Mouse (Mus musculus): ENCODE data around the gene Hltf. TPM values are rescaled to one million over a fixed set of nuclear protein-coding genes. Genes with fewer than 3 reads are reported as not detected.
A peak's percentile ranks its signal among the peaks of the same experiment; 100 is the strongest.

The Hltf gene
- polyA plus RNA-seq, 1 experiment from 2014 or later = 25.6 TPM

DNA sequence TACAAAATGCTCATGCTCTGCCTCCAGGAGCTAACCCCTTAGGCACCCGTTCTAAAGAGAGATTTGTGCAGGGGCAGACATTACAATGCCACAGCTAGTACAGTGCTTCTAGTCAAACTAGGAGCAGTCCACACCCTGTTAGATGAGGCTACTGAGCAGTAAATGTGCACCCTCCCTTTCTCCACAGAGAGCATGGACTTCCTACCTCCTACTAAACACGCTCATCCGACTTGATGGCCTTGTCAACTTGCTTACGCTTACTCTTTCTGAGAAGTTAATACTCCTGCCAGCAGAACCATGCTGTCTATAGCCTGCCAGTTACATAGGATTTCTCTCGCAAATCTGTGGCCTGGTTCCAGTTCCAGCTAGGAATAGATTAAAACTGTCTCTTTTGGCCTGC, 68.0 kb downstream of the Hltf start:
- H3K9me3 ChIP-seq (ENCODE audit: low read depth, low read length) = no peaks in the 10 kb centered on the region
- DNase-seq = peak; percentile 75
- 65% methylated on average over 5 of the region's 5 CpGs for WGBS
- no peaks in the 10 kb centered on the region for H3K27me3 ChIP-seq (ENCODE audit: insufficient read depth, low read length)
- no peak overlapping the region for H3K4me2 ChIP-seq
- H3K4me1 ChIP-seq (ENCODE audit: insufficient read depth) = peaks cover 4% of the 10 kb centered on the region; the same call in 1 of the 2 replicates
- peaks cover 62% of the 10 kb centered on the region for H3K36me3 ChIP-seq (ENCODE audit: insufficient read depth)
- H3K9ac ChIP-seq = no peak overlapping the region
- no peak overlapping the region for H3K4me3 ChIP-seq (ENCODE audit: low read depth, low read length)
- ATAC-seq (ENCODE audit: insufficient read depth) = peak; percentile 48; the same call in 1 of the 2 replicates
- no peak for TF ChIP-seq CTCF (IDR thresholded peaks at IDR 0.05; ENCODE audit: low read depth)
- no peak overlapping the region for H3K27ac ChIP-seq (ENCODE audit: low read depth)

- H3K9me3 ChIP-seq (ENCODE audit: low read depth, low read length) = no peaks in the 10 kb centered on the region
- H3K4me3 ChIP-seq (ENCODE audit: low read depth, low read length) = no peak overlapping the region
- peaks cover 9% of the 10 kb centered on the region; the same call in 1 of the 2 replicates for H3K4me1 ChIP-seq (ENCODE audit: insufficient read depth)
- DNase-seq (peak; percentile 43), ATAC-seq (ENCODE audit: insufficient read depth) (no peak)
- H3K4me2 ChIP-seq = no peak overlapping the region
- H3K27me3 ChIP-seq (ENCODE audit: insufficient read depth, low read length) = no peaks in the 10 kb centered on the region
- peak; percentile 48 for TF ChIP-seq CTCF (IDR thresholded peaks at IDR 0.05; ENCODE audit: low read depth)
- no peak overlapping the region for H3K27ac ChIP-seq (ENCODE audit: low read depth)
- WGBS = 76% methylated on average over 2 of the region's 2 CpGs
- H3K9ac ChIP-seq = no peak overlapping the region
- H3K36me3 ChIP-seq (ENCODE audit: insufficient read depth) = peaks cover 61% of the 10 kb centered on the region
Measured at GRCm38 (mm10) chr3:20127047-20127595, 69.5 kb downstream of the Hltf start.

DNA sequence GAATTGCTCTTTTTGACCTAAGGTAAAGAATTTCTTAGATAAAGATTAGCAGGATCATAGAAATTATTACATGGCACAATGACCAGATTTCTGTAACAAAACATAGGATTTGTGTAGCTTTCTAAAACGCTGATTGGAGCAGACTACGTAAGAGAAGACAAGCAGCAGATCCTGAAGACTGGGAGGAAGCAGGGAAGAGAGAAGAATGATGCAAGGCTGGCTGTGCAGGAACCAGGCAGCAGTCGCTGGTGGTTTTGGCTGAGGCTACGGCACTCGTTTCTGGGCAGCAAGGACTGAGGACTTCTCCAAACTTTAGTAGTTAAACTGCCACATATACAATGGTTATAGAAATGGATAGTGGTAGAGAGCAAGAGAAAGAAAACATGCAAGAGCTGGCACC, 71.9 kb downstream of the Hltf start:
- H3K9ac ChIP-seq = no peak overlapping the region
- H3K27me3 ChIP-seq (ENCODE audit: insufficient read depth, low read length) = no peaks in the 10 kb centered on the region
- peaks cover 49% of the 10 kb centered on the region for H3K36me3 ChIP-seq (ENCODE audit: insufficient read depth)
- H3K4me2 ChIP-seq = no peak overlapping the region
- H3K4me3 ChIP-seq (ENCODE audit: low read depth, low read length) = no peak overlapping the region
- no peak for TF ChIP-seq CTCF (IDR thresholded peaks at IDR 0.05; ENCODE audit: low read depth)
- DNase-seq (no peak), ATAC-seq (ENCODE audit: insufficient read depth) (no peak)
- H3K27ac ChIP-seq (ENCODE audit: low read depth) = no peak overlapping the region
- peaks cover 18% of the 10 kb centered on the region for H3K4me1 ChIP-seq (ENCODE audit: insufficient read depth)
- H3K9me3 ChIP-seq (ENCODE audit: low read depth, low read length) = no peaks in the 10 kb centered on the region
- WGBS = 88% methylated on average over 5 of the region's 5 CpGs

GRCm38 (mm10) chr3:20130456-20131349, 73.1 kb downstream of the Hltf start:
- peaks cover 19% of the 10 kb centered on the region for H3K4me1 ChIP-seq (ENCODE audit: insufficient read depth)
- ATAC-seq (ENCODE audit: insufficient read depth) = peak; percentile 46
- no peak for TF ChIP-seq CTCF (IDR thresholded peaks at IDR 0.05; ENCODE audit: low read depth)

DNA sequence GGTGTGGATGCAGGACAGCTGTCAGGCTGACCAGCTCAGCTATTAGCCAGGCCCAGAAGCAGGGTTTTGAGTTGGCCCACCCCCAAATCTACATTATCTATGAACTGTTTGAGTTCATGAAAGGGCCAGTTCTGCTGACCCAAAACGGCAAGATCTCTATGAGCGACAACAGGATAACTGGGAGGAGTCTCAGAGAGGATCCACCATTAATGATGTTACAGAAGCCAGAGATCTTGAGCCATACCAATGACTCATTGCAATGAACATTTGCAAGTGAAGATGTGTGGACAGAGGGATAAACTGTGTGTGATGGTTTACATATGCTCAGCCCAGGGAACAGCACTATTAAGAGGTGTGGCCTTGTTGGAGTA, 73.7 kb downstream of the Hltf start:
- Histone ChIP-seq H3K9ac (no peak overlapping the region), H3K4me2 (0 out of 2 replicates have a peak overlapping the region, but pooled peaks have one; percentile 11), H3K4me1 (ENCODE audit: insufficient read depth) (peaks cover 19% of the 10 kb centered on the region), H3K27ac (ENCODE audit: low read depth) (peak overlapping the region; percentile 74; the same call in 1 of the 2 replicates), H3K4me3 (ENCODE audit: low read depth, low read length) (no peak overlapping the region), H3K27me3 (ENCODE audit: insufficient read depth, low read length) (no peaks in the 10 kb centered on the region), H3K9me3 (ENCODE audit: low read depth, low read length) (no peaks in the 10 kb centered on the region), H3K36me3 (ENCODE audit: insufficient read depth) (peaks cover 59% of the 10 kb centered on the region)
- peak; percentile 23; the same call in 1 of the 2 replicates for TF ChIP-seq CTCF (IDR thresholded peaks at IDR 0.05; ENCODE audit: low read depth)
- ATAC-seq (ENCODE audit: insufficient read depth) (peak; percentile 93), DNase-seq (peak; percentile 97)
- whole genome bisulfite sequencing = 40% methylated on average over 2 of the region's 2 CpGs

More at GRCm38 (mm10) chr3:20130456-20131349, 73.1 kb downstream of the Hltf start:
- H3K36me3 ChIP-seq (ENCODE audit: insufficient read depth) = peaks cover 56% of the 10 kb centered on the region
- H3K27ac ChIP-seq (ENCODE audit: low read depth) = peak overlapping the region; percentile 74; the same call in 1 of the 2 replicates
- no peak overlapping the region for H3K9ac ChIP-seq
- H3K27me3 ChIP-seq (ENCODE audit: insufficient read depth, low read length) = no peaks in the 10 kb centered on the region
- H3K4me2 ChIP-seq = peak overlapping the region; percentile 11; the same call in 1 of the 2 replicates
- peak; percentile 57 for DNase-seq
- no peaks in the 10 kb centered on the region for H3K9me3 ChIP-seq (ENCODE audit: low read depth, low read length)
- WGBS = 56% methylated on average over 8 of the region's 8 CpGs
- H3K4me3 ChIP-seq (ENCODE audit: low read depth, low read length) = no peak overlapping the region

GRCm38 (mm10) chr3:20132731-20133130, 75.1 kb downstream of the Hltf start:
- no peaks in the 10 kb centered on the region for H3K9me3 ChIP-seq (ENCODE audit: low read depth, low read length)
- no peak overlapping the region for H3K9ac ChIP-seq
- ATAC-seq (ENCODE audit: insufficient read depth) = no peak
- H3K36me3 ChIP-seq (ENCODE audit: insufficient read depth) = peaks cover 61% of the 10 kb centered on the region
- peak; percentile 85 for DNase-seq
- peaks cover 19% of the 10 kb centered on the region for H3K4me1 ChIP-seq (ENCODE audit: insufficient read depth)
- no peak overlapping the region for H3K4me2 ChIP-seq
- 52% methylated on average over 1 of the region's 1 CpGs for WGBS
- H3K27me3 ChIP-seq (ENCODE audit: insufficient read depth, low read length) = no peaks in the 10 kb centered on the region
- TF ChIP-seq CTCF (IDR thresholded peaks at IDR 0.05; ENCODE audit: low read depth) = no peak
- peak overlapping the region; percentile 82 for H3K27ac ChIP-seq (ENCODE audit: low read depth)
- no peak overlapping the region for H3K4me3 ChIP-seq (ENCODE audit: low read depth, low read length)

DNA sequence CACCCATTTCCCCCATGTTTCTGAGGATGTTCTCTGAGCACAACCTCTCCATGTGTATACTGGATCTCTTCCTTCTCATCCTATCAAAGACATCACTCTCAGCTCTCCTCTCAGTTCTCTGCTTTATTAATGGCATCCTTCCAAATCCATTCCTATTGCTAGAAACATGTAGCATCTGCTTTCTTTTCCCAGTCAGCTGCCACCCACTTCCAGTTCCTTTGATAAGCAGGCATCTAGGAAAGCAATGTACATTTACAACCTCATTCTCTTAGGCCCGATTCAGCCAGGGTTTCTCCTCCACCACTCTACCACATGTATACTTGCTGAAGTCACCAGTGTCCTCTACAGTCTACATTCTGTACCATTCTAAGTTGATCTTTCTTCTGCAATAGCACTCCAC, 76.1 kb downstream of the Hltf start:
- Histone ChIP-seq H3K27ac (ENCODE audit: low read depth) (peak overlapping the region; percentile 83), H3K4me3 (ENCODE audit: low read depth, low read length) (no peak overlapping the region), H3K4me2 (no peak overlapping the region), H3K9me3 (ENCODE audit: low read depth, low read length) (no peaks in the 10 kb centered on the region), H3K27me3 (ENCODE audit: insufficient read depth, low read length) (no peaks in the 10 kb centered on the region), H3K4me1 (ENCODE audit: insufficient read depth) (peaks cover 19% of the 10 kb centered on the region), H3K9ac (no peak overlapping the region), H3K36me3 (ENCODE audit: insufficient read depth) (peaks cover 61% of the 10 kb centered on the region)
- DNase-seq = peak; percentile 88
- 26% methylated on average over 1 of the region's 1 CpGs for WGBS
- no peak for TF ChIP-seq CTCF (IDR thresholded peaks at IDR 0.05; ENCODE audit: low read depth)
- no peak for ATAC-seq (ENCODE audit: insufficient read depth)

Measured in lung, embryonic 14.5 days (tissue).